Mouse (Mus musculus): ENCODE data around the gene Slc35g3. TPM values are rescaled to one million over a fixed set of nuclear protein-coding genes. Genes with fewer than 3 reads are reported as not detected.

Slc35g3 gene
- polyA plus RNA-seq, 1 experiment, result 0.08 TPM

DNA sequence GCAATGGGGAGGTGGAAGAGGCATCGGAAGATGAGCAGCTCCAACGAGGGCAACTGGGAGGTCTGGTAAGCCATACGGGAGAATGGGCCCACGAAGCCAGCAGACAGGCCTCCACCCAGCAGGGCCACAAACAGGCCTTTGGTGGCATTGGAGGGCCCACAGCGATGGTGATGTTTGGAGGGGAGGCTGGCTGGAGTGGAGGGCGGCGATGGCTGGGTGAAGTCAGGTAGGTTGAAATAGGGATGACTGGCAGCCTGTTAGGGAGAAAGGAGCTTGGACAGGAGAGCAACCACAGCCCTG, 917 bp downstream of the Slc35g3 start:
- TF ChIP-seq CTCF (IDR thresholded peaks at IDR 0.05; ENCODE audit: control insufficient read depth, insufficient read depth, insufficient read length) (no peak), MYOD1 (IDR thresholded peaks at IDR 0.05; ENCODE audit: control insufficient read depth, insufficient read length, low read depth) (no peak), MYOG (IDR thresholded peaks at IDR 0.05; ENCODE audit: control insufficient read depth, extremely low read depth, insufficient read length) (no peak), FOSL1 (IDR thresholded peaks at IDR 0.05; ENCODE audit: insufficient read depth, low read length, poor library complexity, severe bottlenecking) (no peak), MAX (IDR thresholded peaks at IDR 0.05) (no peak), CEBPB (IDR thresholded peaks at IDR 0.05; ENCODE audit: low read depth) (no peak)

DNA sequence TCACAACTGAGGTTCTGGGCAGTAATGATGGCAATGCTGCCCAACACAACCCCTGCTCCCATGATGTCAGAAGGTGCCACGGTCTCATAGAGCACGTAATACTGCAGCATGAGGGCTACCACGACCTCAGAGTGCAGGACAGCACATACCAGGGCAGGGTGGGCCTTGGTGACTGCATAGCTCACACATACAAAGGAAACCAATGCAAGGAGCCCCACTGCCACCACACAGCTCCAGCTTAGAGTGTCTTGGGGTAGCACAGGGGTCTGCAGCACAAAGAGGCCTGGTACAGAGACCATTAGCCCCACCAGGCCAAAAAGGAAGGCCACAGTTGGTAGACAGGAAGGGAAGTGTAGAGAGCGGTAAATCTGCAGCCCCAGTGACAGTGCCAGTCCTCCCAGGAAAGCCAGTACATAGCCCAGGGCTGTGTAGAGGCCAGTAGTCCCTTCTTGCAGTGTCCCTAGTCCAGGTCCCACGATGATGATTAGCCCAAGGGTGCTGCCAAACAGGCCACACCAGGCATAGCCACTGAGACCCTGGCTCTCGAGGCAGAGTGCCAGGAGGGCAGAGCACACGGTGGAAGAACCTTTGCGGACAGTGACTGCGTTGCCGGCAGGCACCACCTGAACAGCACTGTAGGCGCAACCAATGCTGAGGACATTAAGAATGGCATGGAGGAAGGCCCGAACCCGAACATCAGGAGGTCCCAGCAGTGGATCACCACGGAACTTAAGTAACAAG, 1.4 kb downstream of the Slc35g3 start:
- H3K79me3 ChIP-seq (ENCODE audit: low read depth), result peaks cover 29% of the 10 kb centered on the region
- no peak overlapping the region for H3K4me3 ChIP-seq (ENCODE audit: insufficient read depth, poor library complexity, severe bottlenecking)
- H3K79me2 ChIP-seq (ENCODE audit: control insufficient read depth, insufficient read depth), result peaks cover 29% of the 10 kb centered on the region
- H3ac ChIP-seq (ENCODE audit: control insufficient read depth, insufficient read length, low read depth), result no peak overlapping the region
- TF ChIP-seq FOSL1 (IDR thresholded peaks at IDR 0.05; ENCODE audit: insufficient read depth, low read length, poor library complexity, severe bottlenecking), result no peak
- no peak for TF ChIP-seq MYOG (IDR thresholded peaks at IDR 0.05; ENCODE audit: control insufficient read depth, extremely low read depth, insufficient read length)
- TF ChIP-seq MAX (IDR thresholded peaks at IDR 0.05), result no peak
- TF ChIP-seq USF1 (IDR thresholded peaks at IDR 0.05; ENCODE audit: low read depth), result no peak
- TF ChIP-seq CEBPB (IDR thresholded peaks at IDR 0.05; ENCODE audit: low read depth), result no peak
- no peak for TF ChIP-seq MYOD1 (IDR thresholded peaks at IDR 0.05; ENCODE audit: control insufficient read depth, insufficient read length, low read depth)
- no peak for TF ChIP-seq CTCF (IDR thresholded peaks at IDR 0.05; ENCODE audit: control insufficient read depth, insufficient read depth, insufficient read length)
- no peaks in the 10 kb centered on the region for H3K27me3 ChIP-seq (ENCODE audit: control insufficient read depth, insufficient read depth, insufficient read length)
- H3K36me3 ChIP-seq (ENCODE audit: control insufficient read depth, insufficient read depth), result peaks cover 24% of the 10 kb centered on the region

More for the DNA sequence above, 917 bp downstream of the Slc35g3 start:
- H3K79me3 ChIP-seq (ENCODE audit: low read depth), result peaks cover 23% of the 10 kb centered on the region
- H3ac ChIP-seq (ENCODE audit: control insufficient read depth, insufficient read length, low read depth), result no peak overlapping the region
- H3K79me2 ChIP-seq (ENCODE audit: control insufficient read depth, insufficient read depth), result peaks cover 24% of the 10 kb centered on the region
- no peak overlapping the region for H3K4me3 ChIP-seq (ENCODE audit: insufficient read depth, poor library complexity, severe bottlenecking)
- peaks cover 19% of the 10 kb centered on the region for H3K36me3 ChIP-seq (ENCODE audit: control insufficient read depth, insufficient read depth)
- no peaks in the 10 kb centered on the region for H3K27me3 ChIP-seq (ENCODE audit: control insufficient read depth, insufficient read depth, insufficient read length)

DNA sequence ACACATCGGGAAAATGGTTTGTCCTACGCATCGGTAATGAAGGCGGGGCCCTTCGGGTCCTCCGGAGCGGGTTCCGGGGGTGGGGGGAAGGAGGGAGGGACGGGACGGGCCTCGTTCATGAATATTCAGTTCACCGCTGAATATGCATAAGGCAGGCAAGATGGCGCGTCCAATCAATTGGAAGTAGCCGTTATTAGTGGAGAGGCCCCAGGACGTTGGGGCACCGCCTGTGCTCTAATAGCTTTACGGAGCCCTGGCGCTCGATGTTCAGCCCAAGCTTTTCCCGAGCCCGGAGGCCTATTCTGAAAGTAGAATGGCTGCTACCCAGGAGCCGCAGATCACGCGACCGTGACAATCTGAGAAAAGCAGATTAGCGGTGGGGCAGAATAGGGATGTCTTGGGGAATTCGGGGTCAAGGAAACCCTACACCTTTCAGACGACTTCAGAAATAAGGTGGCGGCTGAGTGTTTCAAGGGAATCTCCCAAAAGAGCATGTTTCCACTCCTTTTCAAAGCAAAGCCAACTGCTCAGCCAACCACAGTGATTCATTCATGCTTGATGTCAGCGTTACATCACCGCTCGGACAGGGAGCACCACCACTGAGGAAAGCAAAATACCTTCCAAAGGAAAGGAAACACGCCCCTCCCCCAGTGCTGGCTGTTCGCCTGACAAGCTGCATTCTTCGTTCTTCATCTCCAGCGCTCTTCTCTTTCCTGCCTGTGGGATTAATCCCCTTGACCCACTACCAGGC, 2.6 kb downstream of the Slc35g3 start:
- Histone ChIP-seq H3ac (ENCODE audit: control insufficient read depth, insufficient read length, low read depth) (peak overlapping the region; percentile 64), H3K79me2 (ENCODE audit: control insufficient read depth, insufficient read depth) (peaks cover 41% of the 10 kb centered on the region), H3K27me3 (ENCODE audit: control insufficient read depth, insufficient read depth, insufficient read length) (no peaks in the 10 kb centered on the region), H3K36me3 (ENCODE audit: control insufficient read depth, insufficient read depth) (peaks cover 30% of the 10 kb centered on the region), H3K4me3 (ENCODE audit: insufficient read depth, poor library complexity, severe bottlenecking) (peak overlapping the region; percentile 53), H3K79me3 (ENCODE audit: low read depth) (peaks cover 41% of the 10 kb centered on the region)
- TF ChIP-seq MYOG (IDR thresholded peaks at IDR 0.05; ENCODE audit: control insufficient read depth, extremely low read depth, insufficient read length) (no peak), USF1 (IDR thresholded peaks at IDR 0.05; ENCODE audit: low read depth) (no peak), CTCF (IDR thresholded peaks at IDR 0.05; ENCODE audit: control insufficient read depth, insufficient read depth, insufficient read length) (no peak), CEBPB (IDR thresholded peaks at IDR 0.05; ENCODE audit: low read depth) (peak; percentile 57), MAX (IDR thresholded peaks at IDR 0.05) (peak; percentile 52), MYOD1 (IDR thresholded peaks at IDR 0.05; ENCODE audit: control insufficient read depth, insufficient read length, low read depth) (peak; percentile 7), FOSL1 (IDR thresholded peaks at IDR 0.05; ENCODE audit: insufficient read depth, low read length, poor library complexity, severe bottlenecking) (no peak)

DNA sequence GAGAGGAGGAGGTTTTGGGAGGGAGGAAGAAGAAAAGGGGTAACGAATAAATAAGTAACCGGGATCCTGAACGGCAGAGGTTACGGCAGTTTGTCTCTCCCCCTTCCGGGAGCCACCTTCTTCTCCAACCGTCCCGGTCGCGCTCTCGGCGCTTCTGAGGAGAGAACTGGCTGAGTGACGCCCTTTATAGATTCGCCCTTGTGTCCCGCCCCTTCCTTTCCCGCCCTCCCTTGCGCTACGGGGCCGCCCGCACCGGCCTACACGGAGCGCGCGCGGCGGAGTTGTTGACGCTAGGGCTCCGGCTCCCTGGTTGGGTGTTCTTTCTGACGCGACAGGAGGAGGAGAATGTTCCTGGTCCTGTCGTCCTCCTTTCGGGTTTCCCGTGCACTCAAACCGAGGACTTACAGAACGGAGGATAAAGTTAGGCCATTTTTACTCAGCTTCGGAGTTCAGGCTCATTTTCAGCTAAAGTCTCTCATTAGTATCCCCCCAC, 3.2 kb downstream of the Slc35g3 start, which contains the start of gene Polr2a:
Gene Polr2a, minus strand, starts transcription at position 160 of the 493 bp plus-strand sequence.
- Histone ChIP-seq H3K4me3 (ENCODE audit: insufficient read depth, poor library complexity, severe bottlenecking) (peak within 1 kb of the TSS; percentile 53), H3K36me3 (ENCODE audit: control insufficient read depth, insufficient read depth) (peaks cover 30% of the 10 kb centered on the region), H3K79me3 (ENCODE audit: low read depth) (peaks cover 47% of the 10 kb centered on the region), H3ac (ENCODE audit: control insufficient read depth, insufficient read length, low read depth) (peak within 1 kb of the TSS; percentile 91), H3K79me2 (ENCODE audit: control insufficient read depth, insufficient read depth) (peaks cover 47% of the 10 kb centered on the region), H3K27me3 (ENCODE audit: control insufficient read depth, insufficient read depth, insufficient read length) (no peaks in the 10 kb centered on the region)
- TF ChIP-seq MAX (IDR thresholded peaks at IDR 0.05) (peak; percentile 33), MYOD1 (IDR thresholded peaks at IDR 0.05; ENCODE audit: control insufficient read depth, insufficient read length, low read depth) (no peak)

DNA sequence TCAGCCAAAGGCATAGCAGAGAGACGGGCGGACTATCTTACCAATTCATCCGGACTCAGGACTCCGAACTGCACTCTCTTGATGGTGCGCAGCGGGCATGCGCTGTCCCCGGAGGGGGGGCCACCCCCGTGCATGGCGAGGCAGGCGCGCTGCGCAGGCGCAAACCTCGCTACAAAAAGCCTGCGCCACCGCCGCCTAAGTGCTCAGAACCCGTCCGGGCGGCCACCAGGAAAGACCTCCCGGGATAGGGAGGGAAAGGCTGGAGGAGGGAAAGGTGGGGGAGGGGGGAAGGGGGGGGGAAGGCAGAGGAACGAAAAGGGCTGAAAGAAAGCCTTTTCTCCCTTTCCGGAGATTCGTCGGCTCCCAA, 3.7 kb downstream of the Slc35g3 start:
- H3K4me3 ChIP-seq (ENCODE audit: insufficient read depth, poor library complexity, severe bottlenecking), result peak overlapping the region; percentile 53
- H3K79me2 ChIP-seq (ENCODE audit: control insufficient read depth, insufficient read depth), result peaks cover 52% of the 10 kb centered on the region
- H3K36me3 ChIP-seq (ENCODE audit: control insufficient read depth, insufficient read depth), result peaks cover 30% of the 10 kb centered on the region
- H3K27me3 ChIP-seq (ENCODE audit: control insufficient read depth, insufficient read depth, insufficient read length), result no peaks in the 10 kb centered on the region
- peaks cover 51% of the 10 kb centered on the region for H3K79me3 ChIP-seq (ENCODE audit: low read depth)
- TF ChIP-seq FOSL1 (IDR thresholded peaks at IDR 0.05; ENCODE audit: insufficient read depth, low read length, poor library complexity, severe bottlenecking) (no peak), MAX (IDR thresholded peaks at IDR 0.05) (peak; percentile 69), USF1 (IDR thresholded peaks at IDR 0.05; ENCODE audit: low read depth) (no peak), CEBPB (IDR thresholded peaks at IDR 0.05; ENCODE audit: low read depth) (no peak), CTCF (IDR thresholded peaks at IDR 0.05; ENCODE audit: control insufficient read depth, insufficient read depth, insufficient read length) (no peak), MYOD1 (IDR thresholded peaks at IDR 0.05; ENCODE audit: control insufficient read depth, insufficient read length, low read depth) (no peak), MYOG (IDR thresholded peaks at IDR 0.05; ENCODE audit: control insufficient read depth, extremely low read depth, insufficient read length) (no peak)
- peak overlapping the region; percentile 91 for H3ac ChIP-seq (ENCODE audit: control insufficient read depth, insufficient read length, low read depth)
